Mouse (Mus musculus): Measurements from ENCODE around the gene Loxl1.
"Not testable (repeated sequence)": the region's sequence is repeated elsewhere in the genome, so short reads cannot be mapped to it uniquely, and the experiment has no call there.

Gene Loxl1

GRCm38 (mm10) chr9:58278821-58279723 lies 33.9 kb downstream of the Loxl1 start:
- DNase-seq (ENCODE audit: low read depth, low spot score) = no peak

- DNase-seq (ENCODE audit: low read depth, low spot score) = no peak
These were observed 34.7 kb downstream of the Loxl1 start for GRCm38 (mm10) chr9:58278313-58278712.

GRCm38 (mm10) chr9:58276346-58276745 lies 36.6 kb downstream of the Loxl1 start:
- no peak for DNase-seq (ENCODE audit: low read depth, low spot score)

- no peak for DNase-seq (ENCODE audit: low read depth, low spot score)
These were observed 37.2 kb downstream of the Loxl1 start for GRCm38 (mm10) chr9:58275797-58276196.

GRCm38 (mm10) chr9:58275115-58275774 lies 37.7 kb downstream of the Loxl1 start:
- DNase-seq (ENCODE audit: low read depth, low spot score) = no peak

- DNase-seq (ENCODE audit: low read depth, low spot score) = no peak
These were observed 38.4 kb downstream of the Loxl1 start for GRCm38 (mm10) chr9:58274626-58275025.

GRCm38 (mm10) chr9:58274101-58274604 lies 38.8 kb downstream of the Loxl1 start:
- no peak for DNase-seq (ENCODE audit: low read depth, low spot score)

GRCm38 (mm10) chr9:58272855-58273254 lies 40.1 kb downstream of the Loxl1 start:
- no peak for DNase-seq (ENCODE audit: low read depth, low spot score)

- DNase-seq (ENCODE audit: low read depth, low spot score) = no peak
These were observed 40.9 kb downstream of the Loxl1 start for GRCm38 (mm10) chr9:58272068-58272541.

- not testable (repeated sequence) for DNase-seq (ENCODE audit: low read depth, low spot score)
These were observed 41.4 kb downstream of the Loxl1 start for GRCm38 (mm10) chr9:58271551-58271950.

- DNase-seq (ENCODE audit: low read depth, low spot score) = no peak
These were observed 41.9 kb downstream of the Loxl1 start for GRCm38 (mm10) chr9:58271109-58271508.

GRCm38 (mm10) chr9:58270081-58270480 lies 42.9 kb downstream of the Loxl1 start:
- DNase-seq (ENCODE audit: low read depth, low spot score) = no peak

GRCm38 (mm10) chr9:58268384-58269313 lies 44.3 kb downstream of the Loxl1 start:
- peak; percentile 72 for DNase-seq (ENCODE audit: low read depth, low spot score)

GRCm38 (mm10) chr9:58267046-58267445 lies 45.9 kb downstream of the Loxl1 start:
- no peak for DNase-seq (ENCODE audit: low read depth, low spot score)

- no peak for DNase-seq (ENCODE audit: low read depth, low spot score)
These were observed 46.4 kb downstream of the Loxl1 start for GRCm38 (mm10) chr9:58266571-58267011.

GRCm38 (mm10) chr9:58265368-58265767 lies 47.6 kb downstream of the Loxl1 start:
- no peak for DNase-seq (ENCODE audit: low read depth, low spot score)

GRCm38 (mm10) chr9:58262507-58262906 lies 50.5 kb downstream of the Loxl1 start:
- DNase-seq (ENCODE audit: low read depth, low spot score) = no peak

- no peak for DNase-seq (ENCODE audit: low read depth, low spot score)
These were observed 57.0 kb downstream of the Loxl1 start for GRCm38 (mm10) chr9:58255704-58256685.

GRCm38 (mm10) chr9:58255105-58255504 lies 57.9 kb downstream of the Loxl1 start:
- no peak for DNase-seq (ENCODE audit: low read depth, low spot score)

GRCm38 (mm10) chr9:58253805-58254122 lies 59.2 kb downstream of the Loxl1 start:
- DNase-seq (ENCODE audit: low read depth, low spot score) = not testable (repeated sequence)

Data from embryo, embryonic 11.5 days (tissue).